Mouse (Mus musculus) heart, adult 8-10 months (tissue): ENCODE data around the gene Gnl3. TPM values are rescaled to one million over a fixed set of nuclear protein-coding genes. Genes with fewer than 3 reads are reported as not detected.

Experiments
- total RNA-seq, 4 experiments: library from RNA; stranded (reverse); gene quantifications; 2 replicates each; pipeline ENCODE4 v1.2.4; 2022

Gene Gnl3
- total RNA-seq, 4 experiments from 2014 or later: 20.6 to 25.6 (median 25.0) TPM

Other genes starting within 250 kb of the Gnl3 start
- 10 to 100 TPM in 2 of 4 experiments, 1 to 10 TPM in 2; 6.6 to 11.0 (median 10.0) TPM for gene Tmem110, start 193.6 kb downstream of the Gnl3 start, total RNA-seq
- gene Mustn1, start 140.0 kb downstream of the Gnl3 start, total RNA-seq: 10 to 100 TPM; 10.3 to 13.7 (median 12.1) TPM
- 1 to 10 TPM; 3.1 to 5.7 (median 4.7) TPM for gene Itih4, start 132.7 kb downstream of the Gnl3 start, total RNA-seq
- gene Itih3, start 95.4 kb downstream of the Gnl3 start, total RNA-seq: 1 to 10 TPM in 1 of 4 experiments, under 1 TPM in 3; 0.32 to 1.2 (median 0.73) TPM
- gene Itih1, start 75.9 kb downstream of the Gnl3 start, total RNA-seq: not detected
- 1 to 10 TPM; 4.7 to 6.3 (median 5.3) TPM for gene Nek4, start 67.8 kb downstream of the Gnl3 start, total RNA-seq
- 10 to 100 TPM; 24.1 to 27.0 (median 25.3) TPM for gene Glt8d1, start 17.8 kb downstream of the Gnl3 start, total RNA-seq
- 100 to 1,000 TPM; 124 to 131 (median 126) TPM for gene Spcs1, start 17.5 kb downstream of the Gnl3 start, total RNA-seq
- 10 to 100 TPM; 45.9 to 52.7 (median 50.3) TPM for gene Pbrm1, start within 50 bp of the Gnl3 start, total RNA-seq
- 10 to 100 TPM; 63.7 to 95.7 (median 81.8) TPM for gene Smim4, start 109.8 kb upstream of the Gnl3 start, total RNA-seq
- gene Nt5dc2, start 111.9 kb upstream of the Gnl3 start, total RNA-seq: 10 to 100 TPM; 20.2 to 21.7 (median 21.0) TPM
- gene Stab1, start 149.5 kb upstream of the Gnl3 start, total RNA-seq: 10 to 100 TPM; 50.1 to 64.3 (median 57.1) TPM
- 1,000 to 10,000 TPM; 5,856 to 6,611 (median 6,322) TPM for gene Tnnc1, start 189.2 kb upstream of the Gnl3 start, total RNA-seq
- 100 to 1,000 TPM; 129 to 142 (median 131) TPM for gene Nisch, start 197.8 kb upstream of the Gnl3 start, total RNA-seq
- 10 to 100 TPM; 12.3 to 14.2 (median 13.2) TPM for gene Sema3g, start 198.7 kb upstream of the Gnl3 start, total RNA-seq
- gene Phf7, start 232.2 kb upstream of the Gnl3 start, total RNA-seq: 1 to 10 TPM; 3.2 to 5.2 (median 4.2) TPM
- gene Bap1, start 232.3 kb upstream of the Gnl3 start, total RNA-seq: 10 to 100 TPM; 42.1 to 46.9 (median 43.1) TPM